Mouse (Mus musculus): ENCODE data around the gene P4ha3.

- TF ChIP-seq CTCF (IDR thresholded peaks at IDR 0.05; ENCODE audit: low read depth) (no peak), EP300 (IDR thresholded peaks at IDR 0.05; ENCODE audit: low read depth) (no peak)
These were observed 22.7 kb downstream of the P4ha3 start for GRCm38 (mm10) chr7:100307872-100308653.

All from liver, embryonic 14.5 days (tissue).